Mouse (Mus musculus): ENCODE measurements around the gene Fibp.
A peak's percentile ranks its signal among the peaks of the same experiment; 100 is the strongest.
"Not testable (repeated sequence)": the region's sequence is repeated elsewhere in the genome, so short reads cannot be mapped to it uniquely, and the experiment has no call there.

Fibp gene

DNA sequence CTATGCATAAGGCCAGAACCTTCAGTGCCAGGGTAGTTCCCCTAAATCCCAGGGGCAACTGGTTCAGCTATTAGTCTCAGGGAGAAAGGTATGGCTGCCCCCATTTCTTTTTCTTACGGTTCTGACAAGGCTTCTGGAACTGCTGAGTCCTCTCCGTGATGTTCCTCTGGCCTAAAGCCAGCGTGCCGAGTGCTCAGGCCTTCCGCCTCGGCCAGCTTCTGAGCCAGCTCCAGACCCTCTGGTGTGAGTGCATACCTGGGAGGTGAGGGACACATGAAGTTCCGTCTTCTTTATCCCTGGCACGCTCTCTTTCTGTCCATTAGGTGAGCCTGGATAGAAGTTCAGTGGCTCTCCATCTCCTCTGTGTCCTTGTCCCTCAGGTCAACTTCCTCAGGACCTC, 25.0 kb downstream of the Fibp start:
- Histone ChIP-seq H3K27me3 (ENCODE audit: insufficient read depth, low read length) (no peaks in the 10 kb centered on the region), H3K4me1 (replicated peaks; ENCODE audit: low read depth, low read length) (peaks cover 62% of the 10 kb centered on the region), H3K36me3 (ENCODE audit: insufficient read depth, low read length) (peaks cover 56% of the 10 kb centered on the region), H3K9me3 (ENCODE audit: low read length) (no peaks in the 10 kb centered on the region), H3K4me3 (replicated peaks; ENCODE audit: low read length) (no peak overlapping the region)
- TF ChIP-seq CTCF (conservative IDR thresholded peaks at IDR 0.05; ENCODE audit: low read length) (no peak), NANOG (IDR thresholded peaks at IDR 0.05; ENCODE audit: borderline replicate concordance, low read length) (no peak), POU5F1 (IDR thresholded peaks at IDR 0.05; ENCODE audit: borderline replicate concordance, low read length) (no peak)

GRCm38 (mm10) chr19:5485821-5486220, 25.4 kb downstream of the Fibp start:
- H3K4me1 ChIP-seq (replicated peaks; ENCODE audit: low read depth, low read length) = peaks cover 62% of the 10 kb centered on the region
- TF ChIP-seq CTCF (conservative IDR thresholded peaks at IDR 0.05; ENCODE audit: low read length) = no peak
- no peak for TF ChIP-seq POU5F1 (IDR thresholded peaks at IDR 0.05; ENCODE audit: borderline replicate concordance, low read length)
- TF ChIP-seq NANOG (IDR thresholded peaks at IDR 0.05; ENCODE audit: borderline replicate concordance, low read length) = no peak
- no peaks in the 10 kb centered on the region for H3K9me3 ChIP-seq (ENCODE audit: low read length)
- H3K27me3 ChIP-seq (ENCODE audit: insufficient read depth, low read length) = no peaks in the 10 kb centered on the region
- H3K36me3 ChIP-seq (ENCODE audit: insufficient read depth, low read length) = peaks cover 55% of the 10 kb centered on the region
- H3K4me3 ChIP-seq (replicated peaks; ENCODE audit: low read length) = no peak overlapping the region

- TF ChIP-seq NANOG (IDR thresholded peaks at IDR 0.05; ENCODE audit: borderline replicate concordance, low read length) (no peak), CTCF (conservative IDR thresholded peaks at IDR 0.05; ENCODE audit: low read length) (no peak), POU5F1 (IDR thresholded peaks at IDR 0.05; ENCODE audit: borderline replicate concordance, low read length) (no peak)
- H3K27me3 ChIP-seq (ENCODE audit: insufficient read depth, low read length) = no peaks in the 10 kb centered on the region
- H3K4me3 ChIP-seq (replicated peaks; ENCODE audit: low read length) = no peak overlapping the region
- H3K36me3 ChIP-seq (ENCODE audit: insufficient read depth, low read length) = peaks cover 51% of the 10 kb centered on the region
- H3K9me3 ChIP-seq (ENCODE audit: low read length) = no peaks in the 10 kb centered on the region
- H3K4me1 ChIP-seq (replicated peaks; ENCODE audit: low read depth, low read length) = peaks cover 62% of the 10 kb centered on the region
Measured at GRCm38 (mm10) chr19:5486286-5486685, 25.9 kb downstream of the Fibp start.

GRCm38 (mm10) chr19:5486771-5487170, 26.4 kb downstream of the Fibp start:
- Histone ChIP-seq H3K36me3 (ENCODE audit: insufficient read depth, low read length) (peaks cover 50% of the 10 kb centered on the region), H3K4me3 (replicated peaks; ENCODE audit: low read length) (no peak overlapping the region), H3K9me3 (ENCODE audit: low read length) (no peaks in the 10 kb centered on the region), H3K4me1 (replicated peaks; ENCODE audit: low read depth, low read length) (peaks cover 64% of the 10 kb centered on the region), H3K27me3 (ENCODE audit: insufficient read depth, low read length) (no peaks in the 10 kb centered on the region)
- TF ChIP-seq CTCF (conservative IDR thresholded peaks at IDR 0.05; ENCODE audit: low read length) (no peak), NANOG (IDR thresholded peaks at IDR 0.05; ENCODE audit: borderline replicate concordance, low read length) (no peak), POU5F1 (IDR thresholded peaks at IDR 0.05; ENCODE audit: borderline replicate concordance, low read length) (no peak)

DNA sequence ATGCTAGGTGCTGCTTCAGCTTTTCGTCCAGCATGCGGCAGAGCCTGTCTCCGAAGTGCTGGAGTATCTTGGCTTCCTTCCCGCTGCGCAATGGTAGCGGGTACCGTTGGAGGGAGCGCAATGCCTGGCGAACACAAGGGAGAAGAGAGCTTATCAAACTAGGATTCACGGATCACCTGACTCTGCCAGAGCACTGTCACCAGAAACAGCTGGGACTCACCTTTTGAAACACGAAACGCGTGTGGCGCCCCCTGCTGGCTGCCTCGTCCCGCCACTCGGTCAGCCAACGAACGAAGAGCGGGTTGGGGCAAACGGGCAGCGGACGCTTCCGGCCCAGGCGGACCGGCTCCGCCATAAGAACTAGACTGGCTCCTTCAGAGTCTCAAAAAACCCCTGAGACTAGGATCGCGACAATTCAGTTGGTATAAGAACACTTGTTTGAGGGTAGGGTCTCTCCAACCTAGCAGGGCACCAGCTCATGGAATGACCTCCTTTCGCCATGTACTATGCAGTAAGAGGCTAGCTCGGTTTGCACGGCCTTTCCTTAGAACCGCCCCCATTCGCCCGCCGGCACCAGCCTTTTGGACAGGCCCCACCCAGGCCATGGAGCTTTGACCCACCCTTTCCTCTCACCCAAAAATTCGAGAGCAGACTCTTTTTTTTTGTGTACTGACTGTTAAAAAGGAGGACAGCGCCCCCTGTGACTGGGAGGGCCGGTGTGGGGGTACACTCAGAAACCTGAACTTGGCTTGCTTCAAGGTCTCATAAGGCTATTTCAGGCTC, 27.5 kb downstream of the Fibp start, which contains the start of gene Mus81:
Mus81 (minus strand) TSS at position 635 of the 783 bp plus-strand sequence.
- TF ChIP-seq CTCF (conservative IDR thresholded peaks at IDR 0.05; ENCODE audit: low read length) (peak; percentile 70), POU5F1 (IDR thresholded peaks at IDR 0.05; ENCODE audit: borderline replicate concordance, low read length) (no peak)

GRCm38 (mm10) chr19:5488878-5489571, 28.6 kb downstream of the Fibp start:
- TF ChIP-seq NANOG (IDR thresholded peaks at IDR 0.05; ENCODE audit: borderline replicate concordance, low read length) (no peak), POU5F1 (IDR thresholded peaks at IDR 0.05; ENCODE audit: borderline replicate concordance, low read length) (no peak), CTCF (conservative IDR thresholded peaks at IDR 0.05; ENCODE audit: low read length) (no peak)
- H3K9me3 ChIP-seq (ENCODE audit: low read length) = no peaks in the 10 kb centered on the region
- H3K4me1 ChIP-seq (replicated peaks; ENCODE audit: low read depth, low read length) = peaks cover 70% of the 10 kb centered on the region
- H3K27me3 ChIP-seq (ENCODE audit: insufficient read depth, low read length) = no peaks in the 10 kb centered on the region
- H3K4me3 ChIP-seq (replicated peaks; ENCODE audit: low read length) = peak overlapping the region; percentile 97
- H3K36me3 ChIP-seq (ENCODE audit: insufficient read depth, low read length) = peaks cover 52% of the 10 kb centered on the region

More for the DNA sequence above, 27.5 kb downstream of the Fibp start, which contains the start of gene Mus81:
- H3K9me3 ChIP-seq (ENCODE audit: low read length) = no peaks in the 10 kb centered on the region
- no peaks in the 10 kb centered on the region for H3K27me3 ChIP-seq (ENCODE audit: insufficient read depth, low read length)
- peaks cover 52% of the 10 kb centered on the region for H3K36me3 ChIP-seq (ENCODE audit: insufficient read depth, low read length)
- H3K4me1 ChIP-seq (replicated peaks; ENCODE audit: low read depth, low read length) = peaks cover 70% of the 10 kb centered on the region
- peak within 1 kb of the TSS; percentile 97 for H3K4me3 ChIP-seq (replicated peaks; ENCODE audit: low read length)

DNA sequence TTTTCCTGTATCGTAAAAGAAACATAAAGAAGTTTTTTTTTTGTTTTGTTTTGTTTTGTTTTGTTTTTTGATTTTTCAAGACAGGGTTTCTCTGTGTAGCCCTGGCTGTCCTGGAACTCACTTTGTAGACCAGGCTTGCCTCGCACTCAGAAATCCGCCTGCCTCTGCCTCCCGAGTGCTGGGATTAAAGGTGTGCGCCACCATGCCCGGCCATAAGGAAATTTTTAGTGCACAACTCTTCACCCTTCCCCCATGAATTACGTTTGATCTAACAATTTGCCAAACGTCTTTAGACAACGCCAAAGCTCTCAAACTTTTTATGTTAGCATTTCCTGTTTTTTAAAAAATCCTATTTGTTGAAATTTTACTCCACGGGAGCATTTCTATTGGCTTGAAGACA, 29.3 kb downstream of the Fibp start:
- peaks cover 70% of the 10 kb centered on the region for H3K4me1 ChIP-seq (replicated peaks; ENCODE audit: low read depth, low read length)
- H3K27me3 ChIP-seq (ENCODE audit: insufficient read depth, low read length); H3K9me3 ChIP-seq (ENCODE audit: low read length): not testable (repeated sequence)
- peak overlapping the region; percentile 97 for H3K4me3 ChIP-seq (replicated peaks; ENCODE audit: low read length)
- peaks cover 52% of the 10 kb centered on the region for H3K36me3 ChIP-seq (ENCODE audit: insufficient read depth, low read length)

- Histone ChIP-seq H3K4me1 (replicated peaks; ENCODE audit: low read depth, low read length) (peaks cover 72% of the 10 kb centered on the region), H3K9me3 (ENCODE audit: low read length) (no peaks in the 10 kb centered on the region), H3K36me3 (ENCODE audit: insufficient read depth, low read length) (peaks cover 50% of the 10 kb centered on the region), H3K27me3 (ENCODE audit: insufficient read depth, low read length) (no peaks in the 10 kb centered on the region), H3K4me3 (replicated peaks; ENCODE audit: low read length) (peak within 1 kb of the TSS; percentile 97)
- TF ChIP-seq CTCF (conservative IDR thresholded peaks at IDR 0.05; ENCODE audit: low read length) = no peak
- TF ChIP-seq NANOG (IDR thresholded peaks at IDR 0.05; ENCODE audit: borderline replicate concordance, low read length) = no peak
- no peak for TF ChIP-seq POU5F1 (IDR thresholded peaks at IDR 0.05; ENCODE audit: borderline replicate concordance, low read length)
Measured at GRCm38 (mm10) chr19:5490313-5490897, 30.0 kb downstream of the Fibp start, which contains the start of gene Cfl1. Gene Cfl1 (plus strand): TSS chr19:5490455.

All from E14TG2a.4 (cell line).